Mouse (Mus musculus) layer of hippocampus, adult 9-11 months (tissue): ENCODE data around the gene Cpt1c.

Experiments used
- DNase-seq: peaks from one replicate; pipeline ENCODE4 v3.0.0; 2022

The Cpt1c gene

DNA sequence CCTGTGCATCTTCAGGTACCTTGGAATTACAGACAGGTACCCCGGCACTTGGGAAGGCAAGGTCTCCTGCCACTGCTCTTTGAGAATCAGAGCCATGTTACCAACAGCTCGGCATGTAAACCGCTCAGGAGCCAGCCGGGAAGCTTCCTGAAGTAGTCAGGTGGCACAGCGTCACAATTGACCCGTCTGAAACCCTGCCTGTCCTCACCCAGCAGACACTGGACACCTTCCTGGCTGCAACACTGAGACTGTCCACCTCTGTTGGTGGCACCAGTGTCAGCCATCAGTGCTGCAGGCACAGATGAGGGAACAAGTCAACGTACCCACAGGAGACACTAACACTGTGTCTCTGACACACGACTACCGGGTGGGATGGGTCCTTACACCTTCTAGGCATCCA, 59.3 kb downstream of the Cpt1c start:
- DNase-seq = no peak

DNA sequence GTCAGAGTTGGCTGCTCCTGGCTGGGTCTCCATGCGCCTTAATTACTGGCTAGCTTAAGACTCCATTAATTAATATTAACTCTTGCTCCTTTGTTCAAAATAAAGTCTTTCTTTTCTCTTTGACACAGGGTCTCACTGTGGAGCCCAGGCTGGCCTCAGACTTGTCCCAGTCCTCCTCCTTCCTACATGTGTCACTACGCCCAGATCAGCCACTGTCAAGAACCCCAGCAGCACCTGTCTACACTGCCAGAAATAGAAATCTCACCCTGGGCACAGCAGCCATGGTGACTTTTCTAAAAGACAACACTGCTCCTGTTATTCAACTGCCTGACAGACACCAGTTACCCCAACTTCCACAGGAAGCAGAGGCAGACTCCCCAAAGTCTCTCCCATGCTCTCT, 60.3 kb downstream of the Cpt1c start:
- no peak for DNase-seq
